Mouse (Mus musculus): ENCODE data around the gene Rab14. TPM values are rescaled to one million over a fixed set of nuclear protein-coding genes. Genes with fewer than 3 reads are reported as not detected.

Rab14 gene
- polyA plus RNA-seq, 1 experiment from 2014 or later = 136 TPM

DNA sequence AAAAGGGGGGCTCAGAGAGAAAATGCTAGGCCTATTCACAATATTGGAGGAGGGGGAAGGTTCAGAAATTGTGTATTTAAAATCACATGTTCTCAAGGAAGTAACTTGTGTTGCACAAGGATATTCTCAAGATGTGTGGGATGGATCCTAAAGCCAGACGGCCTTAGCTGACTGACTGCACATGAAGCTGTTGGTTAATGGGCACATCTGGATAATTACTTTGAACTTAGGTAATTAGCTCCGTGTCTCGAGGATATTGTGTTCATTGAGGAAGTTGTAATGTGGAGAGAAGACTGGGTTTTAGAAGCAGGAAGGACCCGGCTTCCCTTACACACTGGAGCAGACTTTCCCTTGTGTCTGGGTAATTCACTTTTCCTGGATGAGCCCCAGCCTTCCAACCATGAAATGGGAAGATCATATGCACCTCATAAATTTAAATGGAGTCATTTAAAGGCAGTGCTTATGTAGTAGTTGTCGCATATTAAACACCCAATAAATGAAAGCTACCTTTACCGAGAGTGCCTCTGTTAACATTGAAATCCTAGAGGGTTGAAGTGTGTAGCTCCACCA is 22.0 kb upstream of the Rab14 start:
- ATAC-seq = no peak
- POLR2A ChIA-PET = no interaction called here
- CTCF ChIA-PET = interaction anchor here (4.2 kb wide), 1 partner anchor 8 kb away, joined by 15 read pairs; no protein-coding TSS in a partner anchor
- TF ChIP-seq CTCF (IDR thresholded peaks at IDR 0.05) = no peak
- in situ Hi-C loops (cut with MboI; ENCODE audit: low pct_unique_long_range_greater_than_20kb) = no loop called here
- no peak for DNase-seq (ENCODE audit: low read depth, low spot score)
- no peaks in the 10 kb centered on the region for H3K27me3 ChIP-seq

DNA sequence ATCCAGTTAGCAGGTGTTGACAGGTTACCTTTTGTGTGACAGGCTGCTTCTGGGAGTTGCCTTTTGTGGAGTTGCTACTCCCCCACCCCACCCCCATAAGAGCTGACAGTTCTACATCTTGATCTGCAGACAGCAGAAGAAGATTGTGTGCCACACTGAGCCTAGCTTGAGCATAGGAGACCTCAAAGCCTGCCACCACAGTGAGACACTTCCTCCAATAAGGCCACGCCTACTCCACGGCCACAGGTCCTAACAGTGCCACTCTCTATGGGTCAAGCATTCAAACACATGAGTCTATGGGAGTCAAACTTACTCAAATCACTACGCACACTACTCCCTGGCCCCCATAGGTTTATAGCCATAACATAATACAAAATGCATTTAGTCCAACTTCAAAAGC is 17.8 kb upstream of the Rab14 start:
- CTCF ChIA-PET = no interaction called here
- TF ChIP-seq CTCF (IDR thresholded peaks at IDR 0.05) = no peak
- ATAC-seq (no peak), DNase-seq (ENCODE audit: low read depth, low spot score) (no peak)
- POLR2A ChIA-PET = no interaction called here
- no peaks in the 10 kb centered on the region for H3K27me3 ChIP-seq
- in situ Hi-C loops (cut with MboI; ENCODE audit: low pct_unique_long_range_greater_than_20kb) = loop anchor here (10.0 kb wide), 1 partner anchor 146 kb away; the partner anchor contains the start of gene 4930568D16Rik

- DNase-seq (ENCODE audit: low read depth, low spot score) = no peak
- CTCF ChIA-PET = interaction anchor here (0.9 to 4.8 kb wide), 6 partner anchors 8 to 53 kb away, joined by 3 to 62 read pairs (median 8); partner anchors contain the start of gene Gsn
- in situ Hi-C loops (cut with MboI; ENCODE audit: low pct_unique_long_range_greater_than_20kb) = loop anchor here (10.0 kb wide), 1 partner anchor 148 kb away; the partner anchor contains the start of gene 4930568D16Rik
- H3K27me3 ChIP-seq = no peaks in the 10 kb centered on the region
- TF ChIP-seq CTCF (IDR thresholded peaks at IDR 0.05) = no peak
- no peak for ATAC-seq
- POLR2A ChIA-PET = interaction anchor here (0.9 to 1.1 kb wide), 2 partner anchors 41 to 49 kb away, joined by 3 read pairs; no protein-coding TSS in a partner anchor
These were observed 15.8 kb upstream of the Rab14 start for GRCm38 (mm10) chr2:35216701-35217100.

- ChIA-PET POLR2A (interaction anchor here (0.6 to 1.6 kb wide), 5 partner anchors 41 to 127 kb away, joined by 3 to 4 read pairs (median 3); partner anchors contain the start of gene Gsn), CTCF (interaction anchor here (0.7 to 4.8 kb wide), 18 partner anchors 9 to 262 kb away, joined by 3 to 62 read pairs (median 6); partner anchors contain the start of gene Gsn)
- DNase-seq (ENCODE audit: low read depth, low spot score) (no peak), ATAC-seq (no peak)
- TF ChIP-seq CTCF (IDR thresholded peaks at IDR 0.05) = no peak
- no peaks in the 10 kb centered on the region for H3K27me3 ChIP-seq
- in situ Hi-C loops (cut with MboI; ENCODE audit: low pct_unique_long_range_greater_than_20kb) = loop anchor here (10.0 kb wide), 1 partner anchor 149 kb away; the partner anchor contains the start of gene 4930568D16Rik
These were observed 14.4 kb upstream of the Rab14 start for GRCm38 (mm10) chr2:35215363-35215762.

DNA sequence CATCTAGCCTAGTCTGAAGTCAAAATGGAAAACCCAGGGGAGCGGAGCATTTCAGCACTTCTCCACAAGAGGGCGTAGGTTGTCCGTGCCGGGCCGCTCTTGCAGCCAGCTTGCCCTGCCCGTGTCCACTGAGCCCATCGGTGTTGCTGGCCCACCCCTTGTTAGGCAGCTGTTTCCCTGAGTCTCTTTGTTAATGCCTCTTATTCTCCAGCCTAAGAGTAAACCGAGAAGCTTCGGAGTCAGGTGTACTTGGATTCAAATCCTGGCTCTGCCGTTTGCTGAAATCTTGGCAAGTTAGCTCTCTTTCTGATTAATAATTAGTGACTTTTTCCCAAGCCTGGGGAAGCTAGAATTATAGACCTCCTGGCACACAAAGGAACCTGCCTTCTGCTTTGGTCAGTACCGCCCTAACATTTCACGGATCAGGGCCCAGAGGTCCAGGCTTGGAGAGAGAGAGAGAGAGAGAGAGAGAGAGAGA is 14.0 kb upstream of the Rab14 start:
- in situ Hi-C loops (cut with MboI; ENCODE audit: low pct_unique_long_range_greater_than_20kb) = loop anchor here (10.0 kb wide), 1 partner anchor 150 kb away; the partner anchor contains the start of gene 4930568D16Rik

GRCm38 (mm10) chr2:35213345-35213910 is 12.5 kb upstream of the Rab14 start:
- ChIA-PET POLR2A (no interaction called here), CTCF (interaction anchor here (0.9 to 4.8 kb wide), 6 partner anchors 18 to 85 kb away, joined by 3 to 62 read pairs (median 6); no protein-coding TSS in a partner anchor)
- H3K27me3 ChIP-seq = no peaks in the 10 kb centered on the region
- ATAC-seq (no peak), DNase-seq (ENCODE audit: low read depth, low spot score) (no peak)
- in situ Hi-C loops (cut with MboI; ENCODE audit: low pct_unique_long_range_greater_than_20kb) = loop anchor here (10.0 kb wide), 1 partner anchor 151 kb away; the partner anchor contains the start of gene 4930568D16Rik
- TF ChIP-seq CTCF (IDR thresholded peaks at IDR 0.05) = no peak

More for the DNA sequence above, 14.0 kb upstream of the Rab14 start:
- POLR2A ChIA-PET = interaction anchor here (0.6 to 1.6 kb wide), 6 partner anchors 30 to 127 kb away, joined by 3 to 5 read pairs (median 4); partner anchors contain the start of gene Gsn
- peak; percentile 98 for TF ChIP-seq CTCF (IDR thresholded peaks at IDR 0.05)
- no peaks in the 10 kb centered on the region for H3K27me3 ChIP-seq
- CTCF ChIA-PET = interaction anchor here (0.7 to 4.8 kb wide), 20 partner anchors 10 to 262 kb away, joined by 3 to 62 read pairs (median 4); partner anchors contain the start of gene Gsn
- peak; percentile 95 for ATAC-seq
- DNase-seq (ENCODE audit: low read depth, low spot score) = peak; percentile 75

DNA sequence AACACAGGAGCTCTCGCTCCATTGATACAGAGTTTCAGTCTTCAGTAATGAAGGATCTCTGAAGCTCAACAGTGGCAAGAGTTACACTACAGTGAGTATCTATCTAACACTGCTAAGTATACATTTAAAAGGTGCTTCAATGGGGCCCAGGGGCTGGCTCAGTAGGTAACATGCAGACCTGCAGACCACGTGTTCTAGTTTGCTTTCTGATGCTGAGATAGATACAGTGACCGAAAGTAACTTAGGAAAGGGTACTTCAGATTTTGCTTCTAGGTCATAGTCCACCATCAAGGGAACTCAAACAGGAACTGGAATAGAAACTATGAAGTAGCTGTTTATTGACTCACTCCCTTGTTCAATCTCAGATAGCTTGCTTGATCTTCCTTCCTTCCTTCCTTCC is 10.8 kb upstream of the Rab14 start:
- CTCF ChIA-PET = interaction anchor here (1.3 kb wide), 1 partner anchor 58 kb away, joined by 3 read pairs; no protein-coding TSS in a partner anchor
- DNase-seq (ENCODE audit: low read depth, low spot score) = no peak
- ATAC-seq = no peak
- no peak for TF ChIP-seq CTCF (IDR thresholded peaks at IDR 0.05)
- in situ Hi-C loops (cut with MboI; ENCODE audit: low pct_unique_long_range_greater_than_20kb) = loop anchor here (10.0 kb wide), 1 partner anchor 153 kb away; the partner anchor contains the start of gene 4930568D16Rik
- POLR2A ChIA-PET = no interaction called here
- no peaks in the 10 kb centered on the region for H3K27me3 ChIP-seq

- CTCF ChIA-PET = interaction anchor here (1.4 kb wide), 1 partner anchor 53 kb away, joined by 3 read pairs; no protein-coding TSS in a partner anchor
- POLR2A ChIA-PET = no interaction called here
- in situ Hi-C loops (cut with MboI; ENCODE audit: low pct_unique_long_range_greater_than_20kb) = no loop called here
- no peak for TF ChIP-seq CTCF (IDR thresholded peaks at IDR 0.05)
- ATAC-seq (no peak), DNase-seq (ENCODE audit: low read depth, low spot score) (no peak)
- H3K27me3 ChIP-seq = no peaks in the 10 kb centered on the region
These were observed 8.2 kb upstream of the Rab14 start for GRCm38 (mm10) chr2:35208931-35209665.

- CTCF ChIA-PET = no interaction called here
- DNase-seq (ENCODE audit: low read depth, low spot score) (no peak), ATAC-seq (no peak)
- POLR2A ChIA-PET = no interaction called here
- in situ Hi-C loops (cut with MboI; ENCODE audit: low pct_unique_long_range_greater_than_20kb) = no loop called here
- H3K27me3 ChIP-seq = no peaks in the 10 kb centered on the region
- TF ChIP-seq CTCF (IDR thresholded peaks at IDR 0.05) = no peak
These were observed 7.1 kb upstream of the Rab14 start for GRCm38 (mm10) chr2:35208054-35208453.

DNA sequence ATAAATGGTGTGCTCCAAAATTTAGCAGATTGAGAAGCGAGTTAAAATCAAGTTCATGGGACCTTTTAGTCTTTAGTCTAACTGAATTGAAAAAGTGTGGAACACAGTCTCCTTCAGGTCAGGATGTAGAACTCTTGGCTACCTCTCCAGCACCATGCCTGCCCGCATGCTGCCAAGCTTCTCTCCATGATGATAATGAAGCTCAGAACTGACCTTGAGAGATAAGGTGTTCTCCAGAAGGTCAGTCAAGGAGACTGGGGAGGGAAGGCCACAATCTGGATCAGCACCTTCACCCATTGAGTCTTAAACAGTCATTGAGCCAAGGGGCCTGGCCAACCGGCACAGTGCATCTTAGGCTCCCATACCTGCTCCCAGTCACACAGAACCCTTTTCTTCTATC is 5.8 kb upstream of the Rab14 start:
- no peak for DNase-seq (ENCODE audit: low read depth, low spot score)
- no peak for ATAC-seq
- CTCF ChIA-PET = interaction anchor here (1.2 kb wide), 1 partner anchor 65 kb away, joined by 3 read pairs; no protein-coding TSS in a partner anchor
- in situ Hi-C loops (cut with MboI; ENCODE audit: low pct_unique_long_range_greater_than_20kb) = no loop called here
- TF ChIP-seq CTCF (IDR thresholded peaks at IDR 0.05) = no peak
- POLR2A ChIA-PET = no interaction called here
- no peaks in the 10 kb centered on the region for H3K27me3 ChIP-seq

Measured in Patski (cell line).